Mouse (Mus musculus) spleen, postnatal 14 days (tissue): ENCODE measurements around the gene Prep.

Experiments used
- DNase-seq, 2 experiments: peaks; one replicate each; pipeline ENCODE4 v3.0.0; 2021 to 2022; ENCODE audit warnings: low spot score in 2 of 2

Gene Prep

GRCm38 (mm10) chr10:45066931-45067308 is at the start of gene Prep:
TSS of gene Prep (plus strand) at chr10:45067203.
- peak; percentile 77 to 82 for DNase-seq

DNA sequence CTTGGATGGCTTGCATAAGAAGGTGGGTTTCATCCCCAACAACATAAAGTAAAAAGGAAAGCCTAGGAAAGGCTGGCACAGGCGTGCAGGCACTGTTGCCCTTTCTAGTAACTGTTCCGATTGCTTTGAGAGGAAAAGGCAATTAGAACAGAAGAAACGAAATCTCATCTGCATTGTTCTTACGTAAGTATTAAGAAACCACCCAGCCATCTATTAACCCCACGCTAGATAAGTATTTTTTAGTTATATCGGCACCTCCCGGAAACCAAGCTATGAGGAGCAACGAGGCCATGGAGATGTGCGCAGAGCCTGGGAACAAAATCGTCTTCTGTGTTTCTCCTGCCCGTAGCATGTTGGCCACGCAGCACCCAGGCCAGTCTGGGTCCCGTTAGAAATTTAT is 49.7 kb upstream of the Prep start:
- no peak for DNase-seq

DNA sequence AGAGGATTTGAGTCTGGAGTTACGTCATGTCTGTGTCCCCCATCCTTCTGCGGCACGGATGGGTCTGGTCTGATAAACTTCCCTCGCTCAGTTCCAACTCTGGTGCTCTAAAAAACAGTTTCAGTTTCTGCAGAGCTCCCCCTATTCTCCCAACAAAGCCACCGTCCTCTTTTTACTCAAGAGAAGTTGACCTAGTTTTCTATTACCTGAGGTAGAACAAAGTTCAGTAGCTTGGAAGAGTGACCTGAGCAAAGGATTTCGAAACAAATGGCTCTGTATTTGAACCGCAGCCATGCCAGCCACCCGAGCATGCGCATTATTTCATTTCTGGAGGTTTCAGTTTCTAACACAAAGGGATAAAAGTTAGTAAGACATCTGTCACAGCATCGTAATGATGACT is 49.2 kb upstream of the Prep start:
- no peak for DNase-seq

DNA sequence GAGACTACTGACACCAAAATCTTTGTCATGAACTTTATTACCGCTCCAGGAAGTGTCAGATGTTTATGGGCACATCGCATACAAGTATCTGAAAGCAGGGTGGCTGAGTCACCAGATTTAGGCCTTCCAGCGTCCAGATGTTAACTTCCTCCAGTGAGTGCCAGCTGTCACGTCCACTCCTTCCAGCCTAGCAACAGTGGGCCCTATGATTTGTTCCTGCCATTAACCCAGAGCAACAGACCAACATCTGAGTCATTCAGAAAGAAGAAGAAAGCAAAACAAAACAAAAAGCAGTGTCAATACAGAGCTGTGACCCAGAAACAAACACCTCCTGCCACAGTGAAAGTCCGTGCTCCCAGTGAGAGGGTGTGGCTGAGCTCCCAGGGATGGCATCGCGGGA is 47.6 kb upstream of the Prep start:
- DNase-seq, result no peak

GRCm38 (mm10) chr10:45019849-45020248 is 47.2 kb upstream of the Prep start:
- DNase-seq, result no peak

- DNase-seq, result no peak
These were observed 46.7 kb upstream of the Prep start for GRCm38 (mm10) chr10:45020291-45020690.

DNA sequence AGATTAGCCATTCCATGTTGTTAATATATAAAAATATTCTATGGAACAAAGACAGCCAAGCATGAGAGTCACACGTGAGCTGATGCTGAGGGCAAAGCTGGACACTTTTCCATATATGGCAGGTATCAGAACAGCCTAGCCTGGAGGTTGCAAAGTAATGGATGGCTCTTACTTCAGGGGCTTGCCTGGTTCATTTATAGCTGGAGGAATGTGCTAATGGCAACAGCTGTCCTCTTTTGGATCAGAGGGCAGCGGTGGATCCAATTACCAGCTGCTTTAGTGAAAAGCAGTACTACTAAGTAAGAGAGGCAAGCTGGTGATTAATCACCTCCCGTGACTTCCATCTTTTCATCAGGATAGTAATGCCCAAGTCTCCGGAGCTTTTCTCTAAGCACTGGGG is 41.8 kb upstream of the Prep start:
- no peak for DNase-seq

GRCm38 (mm10) chr10:45026935-45027334 is 40.1 kb upstream of the Prep start:
- DNase-seq, result no peak

GRCm38 (mm10) chr10:45045268-45045928 is 21.6 kb upstream of the Prep start:
- DNase-seq, result peak; percentile 34 to 67

DNA sequence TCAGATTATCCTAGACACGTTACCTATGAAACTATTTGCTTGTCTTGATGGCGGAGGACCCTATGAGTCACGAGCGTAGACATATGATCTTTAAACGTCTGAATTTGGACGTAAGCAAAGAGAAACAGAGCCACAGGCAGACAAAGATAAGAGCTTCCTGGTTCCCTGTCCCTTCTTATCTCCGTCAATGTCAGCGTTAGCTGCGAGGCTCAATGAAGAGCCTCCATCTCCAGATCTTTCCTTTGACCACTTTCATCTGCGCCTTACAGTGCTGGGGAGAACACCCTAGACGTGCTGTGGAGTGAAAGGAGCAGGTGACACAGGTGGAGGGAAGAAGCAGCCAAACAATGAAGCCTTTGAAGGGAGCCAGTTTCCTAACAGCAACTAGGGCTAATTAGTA is 18.8 kb upstream of the Prep start:
- DNase-seq, result no peak

DNA sequence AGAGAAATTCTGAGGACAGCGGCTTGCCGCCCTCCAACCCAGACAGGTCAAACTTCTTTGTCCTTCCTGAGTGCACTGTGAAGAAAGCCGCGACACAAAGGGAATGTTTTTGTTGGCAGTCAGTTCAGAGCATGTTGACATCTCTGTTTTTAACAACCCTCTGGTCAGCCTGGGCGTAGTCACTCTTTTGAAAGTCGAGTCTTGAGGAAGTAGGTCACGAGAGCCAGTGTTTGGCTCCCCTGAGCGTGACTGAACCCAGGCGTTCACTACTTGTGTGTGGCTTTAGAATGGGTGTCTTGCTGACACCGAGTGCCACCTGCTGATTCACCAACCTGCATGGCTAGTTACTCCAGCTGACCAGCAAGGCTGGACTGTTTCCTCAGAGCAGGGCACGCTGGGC is 18.4 kb upstream of the Prep start:
- DNase-seq, result peak in 1 of 2 experiments; percentile 24

DNA sequence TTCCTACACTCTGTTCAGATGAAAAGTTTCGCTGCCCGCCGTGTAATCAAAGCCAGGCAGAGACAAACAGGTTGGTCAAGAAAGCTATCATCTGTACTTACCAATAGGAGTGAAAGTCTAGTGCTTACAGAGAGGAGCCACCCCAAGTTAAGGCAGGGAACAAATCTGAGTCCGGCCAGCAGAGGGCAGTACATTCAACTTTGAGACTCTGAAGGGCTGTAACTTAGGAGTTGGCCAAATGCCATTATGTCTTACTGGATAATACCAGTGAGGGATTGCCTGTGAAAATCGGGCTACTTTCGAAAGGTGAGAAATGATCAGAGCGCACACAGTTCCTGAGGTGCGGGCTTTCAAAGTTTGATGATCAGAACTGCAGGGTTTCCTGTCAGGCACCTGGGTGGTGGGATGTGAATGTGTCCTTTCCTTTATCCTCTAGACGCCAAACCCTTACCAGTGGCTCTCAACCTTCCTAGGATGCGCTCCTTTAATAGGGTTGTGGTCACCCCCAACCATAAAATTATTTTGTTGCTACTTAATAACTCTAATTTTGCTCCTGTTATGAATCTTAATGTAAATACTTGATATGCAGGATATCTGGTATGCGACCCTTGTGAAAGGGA is 15.8 kb upstream of the Prep start:
- DNase-seq, result peak; percentile 51 to 71

DNA sequence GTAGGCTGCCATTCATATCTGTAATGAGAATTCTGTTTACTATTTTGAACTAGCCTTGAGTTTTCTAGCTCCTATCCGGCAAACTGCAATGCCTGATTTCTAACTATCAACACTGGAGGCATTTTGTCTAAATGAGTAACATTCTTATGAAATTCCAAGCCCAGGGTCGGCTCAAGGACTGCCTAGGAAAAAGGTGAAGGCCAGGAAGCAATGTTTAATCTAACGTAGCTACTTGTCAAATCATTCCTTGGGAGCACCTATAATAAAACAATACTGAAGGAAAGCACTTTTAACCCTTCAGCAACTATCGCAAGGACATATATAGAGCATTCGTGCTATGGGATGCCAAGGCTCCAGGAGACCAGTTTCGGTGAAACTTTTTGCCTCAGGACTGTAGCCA is 8.6 kb upstream of the Prep start:
- DNase-seq, result no peak

GRCm38 (mm10) chr10:45060841-45061240 is 6.2 kb upstream of the Prep start:
- no peak for DNase-seq

GRCm38 (mm10) chr10:45066131-45066930 is 672 bp upstream of the Prep start:
- no peak for DNase-seq

- DNase-seq, result no peak
These were observed 478 bp downstream of the Prep start for GRCm38 (mm10) chr10:45067436-45067925.

DNA sequence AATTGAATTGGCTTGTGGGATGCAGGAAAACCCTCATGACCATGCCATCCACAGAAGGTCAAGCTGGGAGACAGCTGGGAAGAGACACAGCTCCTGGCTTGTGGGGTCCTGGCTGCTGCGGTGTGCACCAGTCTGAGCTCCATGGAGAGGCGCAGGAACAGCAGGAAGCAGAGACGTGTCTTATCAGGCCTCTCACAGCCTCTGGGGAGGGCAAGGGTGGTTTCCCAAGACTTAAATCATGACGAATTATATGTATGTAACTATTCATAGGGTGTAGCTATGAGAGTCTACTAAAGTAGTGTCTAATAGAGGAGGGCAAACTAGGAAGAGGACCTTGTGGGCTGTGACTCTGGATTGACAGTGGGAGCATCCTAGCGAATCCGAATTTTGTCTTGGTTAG is 2.6 kb downstream of the Prep start:
- DNase-seq, result no peak

GRCm38 (mm10) chr10:45070362-45070761 is 3.4 kb downstream of the Prep start:
- no peak for DNase-seq

DNA sequence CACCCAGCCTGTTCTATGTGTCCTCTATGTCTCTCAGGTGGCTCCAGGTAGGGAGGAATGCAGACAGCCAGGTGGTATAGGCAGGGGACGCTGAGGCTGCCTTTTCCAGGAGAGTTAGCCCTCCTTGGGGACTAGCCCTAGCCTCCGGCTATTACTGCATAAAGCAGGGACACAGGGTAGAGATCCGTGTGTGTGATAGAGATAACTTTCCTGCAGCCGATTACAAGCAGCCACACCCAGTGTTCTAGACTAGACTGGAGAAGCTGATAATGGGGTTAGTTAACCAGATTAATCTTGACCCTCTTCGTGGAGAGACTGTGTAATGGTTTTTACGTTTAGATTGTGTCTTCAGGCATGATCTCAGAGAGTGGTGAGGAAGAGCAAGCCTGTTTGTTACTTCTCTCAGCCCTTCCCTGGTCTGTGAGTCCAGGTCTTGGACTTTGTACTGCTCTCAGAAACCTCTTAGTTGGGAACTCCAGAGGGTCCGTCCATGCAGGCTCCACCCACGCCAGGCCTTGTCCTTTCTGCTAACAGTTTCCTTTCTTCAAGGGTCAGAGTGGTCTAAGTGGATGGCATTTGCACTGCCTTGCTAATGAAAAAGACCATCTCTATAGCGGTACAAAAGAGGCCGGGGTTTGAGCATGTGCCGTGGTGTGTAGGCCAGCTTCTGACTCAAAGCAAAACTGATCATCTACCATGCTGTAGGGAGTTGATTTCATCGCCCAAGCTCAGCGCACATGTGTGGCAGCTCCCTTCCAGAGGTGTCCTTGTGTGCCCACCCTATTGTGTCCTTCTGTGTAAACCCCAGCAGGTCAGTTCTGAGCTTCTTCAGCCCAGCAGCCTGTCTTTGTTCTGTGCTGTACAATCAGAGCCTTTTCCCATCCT is 4.2 kb downstream of the Prep start:
- no peak for DNase-seq

DNA sequence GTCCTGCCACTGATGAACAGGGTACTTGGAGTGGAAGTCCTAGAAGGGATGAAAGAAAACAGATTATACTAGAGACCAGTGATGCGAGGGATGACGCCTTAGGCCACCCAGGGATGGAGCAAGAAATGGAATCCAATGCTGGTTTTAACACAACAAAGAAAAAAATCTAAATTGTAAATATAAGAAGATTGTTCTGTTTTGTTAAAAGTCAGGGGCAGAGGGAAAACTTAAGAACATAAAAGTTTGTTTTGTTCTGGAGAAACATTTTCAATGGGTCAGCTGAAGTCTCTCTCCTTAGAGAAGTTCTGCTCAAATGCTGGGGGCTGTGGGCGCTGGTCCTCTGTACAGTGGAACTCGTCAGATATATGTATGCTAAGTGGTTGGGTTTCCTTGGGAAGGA is 5.3 kb downstream of the Prep start:
- DNase-seq, result no peak

GRCm38 (mm10) chr10:45074543-45074942 is 7.5 kb downstream of the Prep start:
- DNase-seq, result no peak
